Mouse (Mus musculus) intestine, embryonic 15.5 days (tissue): ENCODE results near the gene Vav3. TPM values are rescaled to one million over a fixed set of nuclear protein-coding genes. Genes with fewer than 3 reads are reported as not detected.
A peak's percentile ranks its signal among the peaks of the same experiment; 100 is the strongest.

Experiments
- ATAC-seq: fragments of 200-750 bp; cut with Nextera tagmentation; 2 replicates; pipeline ENCODE4 v1.8.0; 2017; ENCODE audit warnings: moderate TSS enrichment, moderate library complexity
- H3K27ac ChIP-seq: fragments of 300-500 bp; sonication (generic); 2 replicates; pipeline ENCODE4 v1.5.1; 2015; ENCODE audit warnings: mild to moderate bottlenecking, inconsistent platforms
- H3K27me3 ChIP-seq: fragments of 300-500 bp; sonication (generic); replicated peaks from 2 replicates; pipeline ENCODE4 v1.6.1; 2015; ENCODE audit warnings: inconsistent platforms
- H3K36me3 ChIP-seq: fragments of 300-500 bp; sonication (generic); 2 replicates; pipeline ENCODE4 v1.6.1; 2015; ENCODE audit warnings: inconsistent platforms
- H3K4me1 ChIP-seq: fragments of 300-500 bp; sonication (generic); replicated peaks from 2 replicates; pipeline ENCODE4 v1.6.1; 2015; ENCODE audit warnings: inconsistent platforms
- H3K4me2 ChIP-seq: fragments of 300-500 bp; sonication (generic); replicated peaks from 2 replicates; pipeline ENCODE4 v1.6.1; 2015; ENCODE audit warnings: mild to moderate bottlenecking, inconsistent platforms
- H3K4me3 ChIP-seq: fragments of 300-500 bp; sonication (generic); replicated peaks from 2 replicates; pipeline ENCODE4 v1.5.1; 2015; ENCODE audit warnings: inconsistent platforms
- H3K9ac ChIP-seq: fragments of 300-500 bp; sonication (generic); 2 replicates; pipeline ENCODE4 v1.6.1; 2015; ENCODE audit warnings: inconsistent platforms
- H3K9me3 ChIP-seq: fragments of 300-500 bp; sonication (generic); 2 replicates; pipeline ENCODE4 v1.6.1; 2016; ENCODE audit warnings: inconsistent platforms
- WGBS: fragments of 180-500 bp; shearing (Covaris S2); methylation state at CpG from one replicate; pipeline ENCODE4 v1.1.7; 2015; 5-methylcytosine and 5-hydroxymethylcytosine counted together
- polyA plus RNA-seq: library from polyadenylated mRNA; unstranded; fragments of >200 nt; fragmentation: Nextera tagmentation; extraction: Ambion mirVana; gene quantifications from 2 replicates; pipeline ENCODE4 v1.2.1, GENCODE M21; 2015

Vav3 gene
- polyA plus RNA-seq, 1 experiment from 2014 or later, result 16.6 TPM

- no peak overlapping the region for H3K9ac ChIP-seq
- H3K4me2 ChIP-seq, result no peak overlapping the region
- no peaks in the 10 kb centered on the region for H3K27me3 ChIP-seq
- 72% methylated on average over 11 of the region's 11 CpGs for WGBS
- no peaks in the 10 kb centered on the region for H3K36me3 ChIP-seq
- no peak overlapping the region for H3K4me3 ChIP-seq
- no peak for ATAC-seq
- no peak overlapping the region for H3K27ac ChIP-seq
- H3K9me3 ChIP-seq, result no peaks in the 10 kb centered on the region
- H3K4me1 ChIP-seq, result no peaks in the 10 kb centered on the region
Measured at GRCm38 (mm10) chr3:109490561-109491296, 150.3 kb downstream of the Vav3 start.

GRCm38 (mm10) chr3:109491568-109491967 is 151.1 kb downstream of the Vav3 start:
- Histone ChIP-seq H3K4me1 (no peaks in the 10 kb centered on the region), H3K4me2 (no peak overlapping the region), H3K4me3 (no peak overlapping the region), H3K36me3 (no peaks in the 10 kb centered on the region), H3K9ac (no peak overlapping the region), H3K27ac (no peak overlapping the region), H3K9me3 (no peaks in the 10 kb centered on the region), H3K27me3 (no peaks in the 10 kb centered on the region)
- 5% methylated on average over 2 of the region's 2 CpGs for WGBS
- ATAC-seq, result peak; percentile 17; the same call in 1 of the 2 replicates

GRCm38 (mm10) chr3:109496461-109496860 is 156.0 kb downstream of the Vav3 start:
- H3K4me2 ChIP-seq, result no peak overlapping the region
- no peaks in the 10 kb centered on the region for H3K9me3 ChIP-seq
- H3K27me3 ChIP-seq, result no peaks in the 10 kb centered on the region
- no peaks in the 10 kb centered on the region for H3K36me3 ChIP-seq
- H3K9ac ChIP-seq, result no peak overlapping the region
- no peak for ATAC-seq
- H3K4me1 ChIP-seq, result no peaks in the 10 kb centered on the region
- H3K4me3 ChIP-seq, result no peak overlapping the region
- no peak overlapping the region for H3K27ac ChIP-seq
- WGBS, result 74% methylated on average over 5 of the region's 5 CpGs

- H3K4me3 ChIP-seq, result no peak overlapping the region
- ATAC-seq, result no peak
- WGBS, result 78% methylated on average over 4 of the region's 4 CpGs
- no peaks in the 10 kb centered on the region for H3K36me3 ChIP-seq
- no peak overlapping the region for H3K27ac ChIP-seq
- no peaks in the 10 kb centered on the region for H3K4me1 ChIP-seq
- no peak overlapping the region for H3K9ac ChIP-seq
- no peaks in the 10 kb centered on the region for H3K27me3 ChIP-seq
- no peak overlapping the region for H3K4me2 ChIP-seq
- H3K9me3 ChIP-seq, result no peaks in the 10 kb centered on the region
Measured at GRCm38 (mm10) chr3:109497074-109497473, 156.6 kb downstream of the Vav3 start.

GRCm38 (mm10) chr3:109499861-109500456 is 159.5 kb downstream of the Vav3 start:
- ATAC-seq, result no peak
- Histone ChIP-seq H3K27me3 (no peaks in the 10 kb centered on the region), H3K36me3 (no peaks in the 10 kb centered on the region), H3K4me3 (no peak overlapping the region), H3K4me2 (no peak overlapping the region), H3K9me3 (no peaks in the 10 kb centered on the region), H3K27ac (no peak overlapping the region), H3K4me1 (no peaks in the 10 kb centered on the region), H3K9ac (no peak overlapping the region)
- WGBS, result 90% methylated on average over 1 of the region's 1 CpGs

GRCm38 (mm10) chr3:109509784-109510183 is 169.3 kb downstream of the Vav3 start:
- Histone ChIP-seq H3K27ac (no peak overlapping the region), H3K27me3 (no peaks in the 10 kb centered on the region), H3K9me3 (no peaks in the 10 kb centered on the region), H3K4me1 (no peaks in the 10 kb centered on the region), H3K36me3 (no peaks in the 10 kb centered on the region), H3K9ac (no peak overlapping the region), H3K4me3 (no peak overlapping the region), H3K4me2 (no peak overlapping the region)
- WGBS, result 42% methylated on average over 1 of the region's 1 CpGs
- no peak for ATAC-seq

GRCm38 (mm10) chr3:109511849-109512248 is 171.4 kb downstream of the Vav3 start:
- no peak overlapping the region for H3K4me2 ChIP-seq
- no peaks in the 10 kb centered on the region for H3K36me3 ChIP-seq
- no peak overlapping the region for H3K27ac ChIP-seq
- no peak overlapping the region for H3K9ac ChIP-seq
- 83% methylated on average over 1 of the region's 1 CpGs for WGBS
- H3K4me3 ChIP-seq, result no peak overlapping the region
- no peak for ATAC-seq
- no peaks in the 10 kb centered on the region for H3K4me1 ChIP-seq
- H3K9me3 ChIP-seq, result no peaks in the 10 kb centered on the region
- H3K27me3 ChIP-seq, result no peaks in the 10 kb centered on the region

- Histone ChIP-seq H3K9ac (no peak overlapping the region), H3K36me3 (no peaks in the 10 kb centered on the region), H3K27me3 (no peaks in the 10 kb centered on the region), H3K4me1 (no peaks in the 10 kb centered on the region), H3K9me3 (no peaks in the 10 kb centered on the region), H3K27ac (no peak overlapping the region), H3K4me2 (no peak overlapping the region), H3K4me3 (no peak overlapping the region)
- 71% methylated on average over 3 of the region's 3 CpGs for WGBS
- no peak for ATAC-seq
Measured at GRCm38 (mm10) chr3:109515479-109515878, 175.0 kb downstream of the Vav3 start.

- no peak for ATAC-seq
- 89% methylated on average over 10 of the region's 10 CpGs for WGBS
- H3K27ac ChIP-seq, result no peak overlapping the region
- no peaks in the 10 kb centered on the region for H3K9me3 ChIP-seq
- no peaks in the 10 kb centered on the region for H3K4me1 ChIP-seq
- no peak overlapping the region for H3K4me2 ChIP-seq
- H3K27me3 ChIP-seq, result no peaks in the 10 kb centered on the region
- no peak overlapping the region for H3K9ac ChIP-seq
- H3K4me3 ChIP-seq, result no peak overlapping the region
- H3K36me3 ChIP-seq, result no peaks in the 10 kb centered on the region
Measured at GRCm38 (mm10) chr3:109516372-109516771, 175.9 kb downstream of the Vav3 start.

GRCm38 (mm10) chr3:109522115-109522514 is 181.7 kb downstream of the Vav3 start:
- no peak for ATAC-seq
- Histone ChIP-seq H3K4me3 (no peak overlapping the region), H3K27ac (no peak overlapping the region), H3K4me2 (no peak overlapping the region), H3K27me3 (no peaks in the 10 kb centered on the region), H3K9ac (no peak overlapping the region), H3K36me3 (no peaks in the 10 kb centered on the region), H3K4me1 (no peaks in the 10 kb centered on the region), H3K9me3 (no peaks in the 10 kb centered on the region)
- WGBS, result 75% methylated on average over 7 of the region's 7 CpGs

- Histone ChIP-seq H3K9ac (no peak overlapping the region), H3K4me3 (no peak overlapping the region), H3K36me3 (no peaks in the 10 kb centered on the region), H3K4me1 (no peaks in the 10 kb centered on the region), H3K4me2 (no peak overlapping the region), H3K9me3 (no peaks in the 10 kb centered on the region), H3K27me3 (no peaks in the 10 kb centered on the region), H3K27ac (no peak overlapping the region)
- 90% methylated on average over 12 of the region's 12 CpGs for WGBS
- no peak for ATAC-seq
Measured at GRCm38 (mm10) chr3:109525825-109526224, 185.4 kb downstream of the Vav3 start.

GRCm38 (mm10) chr3:109526246-109526645 is 185.8 kb downstream of the Vav3 start:
- Histone ChIP-seq H3K4me3 (no peak overlapping the region), H3K27me3 (no peaks in the 10 kb centered on the region), H3K36me3 (no peaks in the 10 kb centered on the region), H3K9me3 (no peaks in the 10 kb centered on the region), H3K9ac (no peak overlapping the region), H3K4me2 (no peak overlapping the region), H3K27ac (no peak overlapping the region), H3K4me1 (no peaks in the 10 kb centered on the region)
- peak; percentile 62 for ATAC-seq
- 2% methylated on average over 4 of the region's 4 CpGs for WGBS

GRCm38 (mm10) chr3:109526651-109527050 is 186.2 kb downstream of the Vav3 start:
- Histone ChIP-seq H3K4me1 (no peaks in the 10 kb centered on the region), H3K27me3 (no peaks in the 10 kb centered on the region), H3K27ac (no peak overlapping the region), H3K36me3 (no peaks in the 10 kb centered on the region), H3K4me3 (no peak overlapping the region), H3K9me3 (no peaks in the 10 kb centered on the region), H3K9ac (no peak overlapping the region), H3K4me2 (no peak overlapping the region)
- ATAC-seq, result no peak
- WGBS, result 58% methylated on average over 8 of the region's 8 CpGs
